30 mouse cellular contexts compared by ENCODE assay signal in the genomic region with DNA sequence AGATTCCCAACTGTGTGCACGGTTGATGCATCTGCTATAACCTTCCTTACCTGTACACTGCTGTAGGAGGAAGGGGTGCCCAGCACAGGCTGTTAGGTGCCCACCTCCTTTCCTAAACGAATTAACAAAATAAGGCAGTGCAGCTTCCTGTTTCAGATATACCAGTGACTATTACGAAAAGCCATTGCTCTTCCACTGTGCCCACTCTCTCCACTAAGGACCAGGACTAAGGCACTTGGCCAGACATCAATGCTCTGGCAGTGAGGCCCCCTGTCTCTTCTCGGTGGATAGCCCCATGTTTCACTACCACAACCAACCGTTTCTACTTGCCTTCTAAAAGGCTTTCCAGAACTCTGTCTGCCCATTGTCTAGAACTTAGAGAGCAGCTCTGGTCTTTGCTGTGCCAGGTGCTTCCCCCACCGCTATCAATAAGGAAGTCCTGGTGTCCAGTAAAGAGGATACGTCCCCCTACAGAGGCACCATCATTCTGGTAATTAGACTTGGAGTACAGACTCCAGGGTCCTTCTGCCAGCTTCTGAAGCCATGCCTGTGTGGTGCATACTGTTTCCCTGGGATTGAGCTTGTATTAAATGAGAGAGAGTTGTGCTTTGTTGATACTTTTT.
DNase-seq lines count a peak whose midpoint lies in the region; ATAC-seq lines count a peak whose summit lies in the region.
"Had no signal": no experiment of that assay in that cellular context is flagged by ENCODE, and none has a peak within 500 bp of the region (broad histone marks: within the 10 kb centered on the region; RNA-seq: fewer than 3 reads in every experiment).

No protein-coding gene starts in this region.

- no peak overlapping the region for H3K9ac ChIP-seq in neural tube, embryonic 13.5 days
- H3K9ac ChIP-seq: embryonic facial prominence, embryonic 13.5 days; forebrain, embryonic 12.5 days; heart, embryonic 12.5 days; heart, embryonic 15.5 days; hindbrain, embryonic 13.5 days had no signal

- ATAC-seq in neural tube, embryonic 13.5 days (ENCODE audit: low read depth) = no peak
- peak; percentile 69 for ATAC-seq in megakaryocyte, adult 5-6 weeks (ENCODE audit: poor library complexity, severe bottlenecking)
- ATAC-seq: forebrain, embryonic 16.5 days; hindbrain, embryonic 16.5 days; inflammation-experienced regulatory T-cells, adult 6 months; intestine, embryonic 16.5 days had no signal

- no peak overlapping the region for H3K4me3 ChIP-seq in neural tube, embryonic 13.5 days
- H3K4me3 ChIP-seq: embryonic facial prominence, embryonic 10.5 days; embryonic facial prominence, embryonic 13.5 days; erythroblast, embryonic 14.5 days; forebrain, embryonic 12.5 days; heart, embryonic 12.5 days; heart, embryonic 15.5 days; hindbrain, embryonic 13.5 days had no signal

- H3K4me1 ChIP-seq in neural tube, embryonic 13.5 days (replicated peaks) = peaks cover 10% of the 10 kb centered on the region
- H3K4me1 ChIP-seq: embryonic facial prominence, embryonic 13.5 days; heart, embryonic 15.5 days had no signal

- H3K27me3 ChIP-seq in neural tube, embryonic 13.5 days = no peaks in the 10 kb centered on the region
- no peaks in the 10 kb centered on the region; the same call in 1 of the 2 replicates for H3K27me3 ChIP-seq in splenic B cell, adult 2 months (ENCODE audit: control insufficient read depth, insufficient read depth, low read length, poor library complexity, severe bottlenecking)
- H3K27me3 ChIP-seq: embryonic facial prominence, embryonic 13.5 days; forebrain, embryonic 12.5 days; heart, embryonic 12.5 days; heart, embryonic 15.5 days; hindbrain, embryonic 13.5 days had no signal

- H3K27ac ChIP-seq in neural tube, embryonic 13.5 days (replicated peaks) = 0 out of 2 replicates have a peak overlapping the region, but pooled peaks have one; percentile 9
- H3K27ac ChIP-seq: embryonic facial prominence, embryonic 10.5 days; embryonic facial prominence, embryonic 13.5 days; forebrain, embryonic 12.5 days; heart, embryonic 15.5 days; hindbrain, embryonic 13.5 days had no signal

- no peaks in the 10 kb centered on the region for H3K9me3 ChIP-seq in neural tube, embryonic 13.5 days
- H3K9me3 ChIP-seq: embryonic facial prominence, embryonic 10.5 days; embryonic facial prominence, embryonic 13.5 days; forebrain, embryonic 12.5 days; heart, embryonic 12.5 days; heart, embryonic 15.5 days; hindbrain, embryonic 13.5 days had no signal

- H3K36me3 ChIP-seq in neural tube, embryonic 13.5 days = no peaks in the 10 kb centered on the region
- no peaks in the 10 kb centered on the region for H3K36me3 ChIP-seq in splenic B cell, adult 2 months (ENCODE audit: control insufficient read depth, insufficient read depth, low read length, poor library complexity, severe bottlenecking)
- H3K36me3 ChIP-seq: embryonic facial prominence, embryonic 10.5 days; embryonic facial prominence, embryonic 13.5 days; forebrain, embryonic 12.5 days; heart, embryonic 12.5 days; heart, embryonic 15.5 days; hindbrain, embryonic 13.5 days had no signal

- peak; percentile 67 for DNase-seq in heart, adult 11 months
- DNase-seq in heart, postnatal 36 days = no peak
- no peak for DNase-seq in neural tube, embryonic 10.5 days (ENCODE audit: extremely low spot score, low spot score)
- peak; percentile 9 for DNase-seq in splenic B cell, adult 2 months (ENCODE audit: low read depth, low spot score)
- DNase-seq in ovary, postnatal 14 days (ENCODE audit: low spot score) = no peak
- DNase-seq in B cell, adult 2 months = no peak
- DNase-seq: adrenal gland, adult 2 months; adrenal gland, postnatal 14 days; cerebellum, adult 11-12 months; cerebellum, adult 9-11 months; cerebellum, postnatal 25 days; embryo, embryonic 11 days; gastrocnemius, postnatal 10 days; gastrocnemius, postnatal 36 days; heart, adult 18-20 months; heart, postnatal 10 days; heart, postnatal 4 days had no signal

- intact Hi-C loops in heart, postnatal 36 days (cut with DNase I) = no loop called here

- no peak overlapping the region for H3K4me2 ChIP-seq in neural tube, embryonic 13.5 days
- H3K4me2 ChIP-seq: embryonic facial prominence, embryonic 13.5 days; forebrain, embryonic 12.5 days; heart, embryonic 12.5 days; heart, embryonic 15.5 days; hindbrain, embryonic 13.5 days had no signal

- WGBS in neural tube, embryonic 13.5 days = 82% methylated on average over 7 of the region's 7 CpGs

Comparison
In these comparisons a context has a peak if more than half of its experiments do, and no peak if none do; other contexts are left out.
1. DNase-seq: peak in heart, adult 11 months (single experiment) and splenic B cell, adult 2 months (single experiment); none in heart, postnatal 36 days (0 of 2), neural tube, embryonic 10.5 days (single experiment), ovary, postnatal 14 days (single experiment) and B cell, adult 2 months (0 of 2).